Mouse (Mus musculus) liver, embryonic 14.5 days (tissue): ENCODE measurements around the gene Misp.

Experiments
- CTCF ChIP-seq: IDR thresholded peaks from 2 replicates; pipeline ENCODE4 v1.5.1; 2016; ENCODE audit warnings: antibody characterized with exemption, low read depth, control low read depth
- EP300 ChIP-seq: IDR thresholded peaks from 2 replicates; pipeline ENCODE4 v1.6.1; 2016; ENCODE audit warnings: antibody characterized with exemption, low read depth

GRCm38 (mm10) chr10:79857894-79858293, 37.1 kb downstream of the Misp start:
- TF ChIP-seq CTCF (no peak), EP300 (no peak)
